Mouse (Mus musculus): ENCODE measurements around the gene Hspg2. TPM values are rescaled to one million over a fixed set of nuclear protein-coding genes. Genes with fewer than 3 reads are reported as not detected.
"Not testable (repeated sequence)": the region's sequence is repeated elsewhere in the genome, so short reads cannot be mapped to it uniquely, and the experiment has no call there.

The Hspg2 gene
- polyA plus RNA-seq, 1 experiment: 5.4 TPM

- 76% methylated on average over 2 of the region's 2 CpGs for whole genome bisulfite sequencing
- no peak overlapping the region for H3K4me3 ChIP-seq (replicated peaks; ENCODE audit: control insufficient read depth, low read depth, low read length)
- no peak overlapping the region for H3K27ac ChIP-seq (ENCODE audit: control insufficient read depth, insufficient read depth, low read depth, low read length, poor library complexity)
- no peak for TF ChIP-seq CTCF (IDR thresholded peaks at IDR 0.05; ENCODE audit: control insufficient read depth, insufficient read depth, low read length)
- no peak for TF ChIP-seq POLR2A (IDR thresholded peaks at IDR 0.05; ENCODE audit: borderline replicate concordance, control insufficient read depth, low read depth, low read length)
- H3K4me1 ChIP-seq (ENCODE audit: control insufficient read depth, insufficient read depth, low read length): no peaks in the 10 kb centered on the region; the same call in 1 of the 2 replicates
These were observed 111.7 kb downstream of the Hspg2 start for GRCm38 (mm10) chr4:137580299-137580698.

DNA sequence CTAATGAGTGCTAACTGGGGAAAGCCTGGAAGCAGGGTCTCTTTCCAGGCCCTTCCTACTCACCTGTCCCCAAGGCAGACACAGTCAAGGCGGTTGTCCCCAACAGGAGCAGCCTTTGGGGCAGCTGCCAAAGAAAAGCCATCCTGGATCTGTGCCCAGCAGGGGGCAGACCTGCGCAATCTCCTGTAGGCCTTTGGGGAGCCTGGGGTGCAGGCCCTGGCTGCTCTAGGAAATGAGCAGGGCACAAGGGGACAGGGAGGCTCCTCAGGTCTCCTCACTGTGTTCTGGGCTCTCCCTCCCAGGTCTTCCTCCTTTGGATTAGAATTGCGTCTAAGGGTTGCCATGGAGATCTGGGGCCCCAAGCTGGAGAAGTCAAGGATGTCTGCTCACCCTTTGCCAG, 113.2 kb downstream of the Hspg2 start:
- 79% methylated on average over 3 of the region's 3 CpGs for WGBS
- TF ChIP-seq POLR2A (IDR thresholded peaks at IDR 0.05; ENCODE audit: borderline replicate concordance, control insufficient read depth, low read depth, low read length): no peak
- peak; percentile 61 for TF ChIP-seq CTCF (IDR thresholded peaks at IDR 0.05; ENCODE audit: control insufficient read depth, insufficient read depth, low read length)

DNA sequence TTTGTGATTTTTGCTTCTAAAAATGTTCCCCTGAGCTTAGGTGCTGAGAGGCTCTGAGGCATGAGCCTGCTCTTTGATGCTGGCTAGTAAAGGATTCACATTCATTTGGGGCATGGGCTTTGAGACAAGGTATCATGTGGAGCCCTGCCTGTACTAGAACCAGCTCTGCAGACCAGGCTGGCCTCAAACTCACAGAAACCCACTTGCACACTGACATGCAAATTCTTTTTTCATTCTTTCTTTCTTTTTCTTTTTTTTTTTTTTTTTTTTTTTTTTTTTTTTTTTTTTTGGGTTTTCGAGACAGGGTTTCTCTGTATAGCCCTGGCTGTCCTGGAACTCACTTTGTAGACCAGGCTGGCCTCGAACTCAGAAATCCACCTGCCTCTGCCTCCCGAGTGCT, 120.5 kb downstream of the Hspg2 start:
- not testable (repeated sequence) for H3K4me3 ChIP-seq (replicated peaks; ENCODE audit: control insufficient read depth, low read depth, low read length); H3K27ac ChIP-seq (ENCODE audit: control insufficient read depth, insufficient read depth, low read depth, low read length, poor library complexity); H3K4me1 ChIP-seq (ENCODE audit: control insufficient read depth, insufficient read depth, low read length)
- WGBS: 67% methylated on average over 2 of the region's 3 CpGs

More for the DNA sequence above, 113.2 kb downstream of the Hspg2 start:
- Histone ChIP-seq H3K4me3 (replicated peaks; ENCODE audit: control insufficient read depth, low read depth, low read length) (no peak overlapping the region), H3K4me1 (ENCODE audit: control insufficient read depth, insufficient read depth, low read length) (no peaks in the 10 kb centered on the region), H3K27ac (ENCODE audit: control insufficient read depth, insufficient read depth, low read depth, low read length, poor library complexity) (peak overlapping the region; percentile 8; the same call in 1 of the 2 replicates)

GRCm38 (mm10) chr4:137589586-137589985, 121.0 kb downstream of the Hspg2 start:
- TF ChIP-seq CTCF (IDR thresholded peaks at IDR 0.05; ENCODE audit: control insufficient read depth, insufficient read depth, low read length) (no peak), POLR2A (IDR thresholded peaks at IDR 0.05; ENCODE audit: borderline replicate concordance, control insufficient read depth, low read depth, low read length) (no peak)
- Histone ChIP-seq H3K27ac (ENCODE audit: control insufficient read depth, insufficient read depth, low read depth, low read length, poor library complexity) (no peak overlapping the region), H3K4me3 (replicated peaks; ENCODE audit: control insufficient read depth, low read depth, low read length) (no peak overlapping the region), H3K4me1 (ENCODE audit: control insufficient read depth, insufficient read depth, low read length) (no peaks in the 10 kb centered on the region)
- WGBS: 86% methylated on average over 3 of the region's 3 CpGs

- H3K27ac ChIP-seq (ENCODE audit: control insufficient read depth, insufficient read depth, low read depth, low read length, poor library complexity): no peak overlapping the region
- H3K4me1 ChIP-seq (ENCODE audit: control insufficient read depth, insufficient read depth, low read length): peaks cover 3% of the 10 kb centered on the region; the same call in 1 of the 2 replicates
- no peak overlapping the region for H3K4me3 ChIP-seq (replicated peaks; ENCODE audit: control insufficient read depth, low read depth, low read length)
- WGBS: 90% methylated on average over 4 of the region's 4 CpGs
- TF ChIP-seq POLR2A (IDR thresholded peaks at IDR 0.05; ENCODE audit: borderline replicate concordance, control insufficient read depth, low read depth, low read length) (no peak), CTCF (IDR thresholded peaks at IDR 0.05; ENCODE audit: control insufficient read depth, insufficient read depth, low read length) (no peak)
These were observed 122.4 kb downstream of the Hspg2 start for GRCm38 (mm10) chr4:137590961-137591360.

DNA sequence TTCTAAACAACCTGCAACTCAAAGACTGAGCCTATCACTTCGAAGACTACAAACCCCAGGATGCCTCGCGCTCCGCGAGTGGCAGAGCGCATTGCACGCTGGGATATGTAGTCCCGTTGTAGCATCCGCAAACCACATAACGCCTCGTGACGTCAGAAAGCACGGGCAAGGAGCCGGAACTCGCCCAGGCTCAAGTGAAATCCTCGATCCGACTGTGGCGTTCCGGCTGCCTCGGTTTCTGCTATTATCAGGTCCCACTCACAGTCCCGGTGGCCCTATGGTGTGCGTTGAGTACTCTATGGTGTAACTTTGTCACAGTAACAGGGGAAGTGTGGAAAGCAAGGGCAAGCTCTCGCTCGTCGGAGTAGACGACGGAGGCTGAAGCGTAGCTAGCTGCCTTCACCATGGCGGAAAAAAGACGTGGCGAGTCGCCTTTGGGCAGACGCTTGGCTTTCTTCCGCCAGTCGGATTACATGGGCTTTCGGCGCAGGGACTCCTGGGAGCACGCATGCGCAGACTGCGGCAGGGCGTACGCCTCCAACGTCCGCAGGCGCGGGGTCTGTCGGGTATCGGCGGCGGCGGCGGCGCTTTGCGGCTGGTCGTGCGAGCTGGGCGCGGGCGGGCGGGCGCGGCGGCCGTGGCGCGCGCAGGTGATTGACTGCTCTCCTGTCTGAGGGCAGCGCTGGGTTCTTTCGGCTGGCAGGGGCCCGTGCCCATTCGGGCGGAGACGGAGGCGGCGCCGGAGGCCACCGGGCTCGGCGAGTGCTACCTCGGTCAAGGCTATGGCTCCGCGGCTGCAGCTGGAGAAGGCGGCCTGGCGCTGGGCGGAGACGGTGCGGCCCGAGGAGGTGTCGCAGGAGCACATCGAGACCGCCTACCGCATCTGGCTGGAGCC, 125.3 kb downstream of the Hspg2 start, which contains the start of gene Usp48:
TSS of gene Usp48 (plus strand) at position 155 of the 895 bp plus-strand sequence.
- Histone ChIP-seq H3K4me1 (ENCODE audit: control insufficient read depth, insufficient read depth, low read length) (peaks cover 3% of the 10 kb centered on the region; the same call in 1 of the 2 replicates), H3K4me3 (replicated peaks; ENCODE audit: control insufficient read depth, low read depth, low read length) (peak within 1 kb of the TSS; percentile 100), H3K27ac (ENCODE audit: control insufficient read depth, insufficient read depth, low read depth, low read length, poor library complexity) (peak within 1 kb of the TSS; percentile 97)
- WGBS: under 1% methylated on average over 92 of the region's 92 CpGs
- TF ChIP-seq POLR2A (IDR thresholded peaks at IDR 0.05; ENCODE audit: borderline replicate concordance, control insufficient read depth, low read depth, low read length) (peak; percentile 70; the same call in 1 of the 2 replicates), CTCF (IDR thresholded peaks at IDR 0.05; ENCODE audit: control insufficient read depth, insufficient read depth, low read length) (no peak)

DNA sequence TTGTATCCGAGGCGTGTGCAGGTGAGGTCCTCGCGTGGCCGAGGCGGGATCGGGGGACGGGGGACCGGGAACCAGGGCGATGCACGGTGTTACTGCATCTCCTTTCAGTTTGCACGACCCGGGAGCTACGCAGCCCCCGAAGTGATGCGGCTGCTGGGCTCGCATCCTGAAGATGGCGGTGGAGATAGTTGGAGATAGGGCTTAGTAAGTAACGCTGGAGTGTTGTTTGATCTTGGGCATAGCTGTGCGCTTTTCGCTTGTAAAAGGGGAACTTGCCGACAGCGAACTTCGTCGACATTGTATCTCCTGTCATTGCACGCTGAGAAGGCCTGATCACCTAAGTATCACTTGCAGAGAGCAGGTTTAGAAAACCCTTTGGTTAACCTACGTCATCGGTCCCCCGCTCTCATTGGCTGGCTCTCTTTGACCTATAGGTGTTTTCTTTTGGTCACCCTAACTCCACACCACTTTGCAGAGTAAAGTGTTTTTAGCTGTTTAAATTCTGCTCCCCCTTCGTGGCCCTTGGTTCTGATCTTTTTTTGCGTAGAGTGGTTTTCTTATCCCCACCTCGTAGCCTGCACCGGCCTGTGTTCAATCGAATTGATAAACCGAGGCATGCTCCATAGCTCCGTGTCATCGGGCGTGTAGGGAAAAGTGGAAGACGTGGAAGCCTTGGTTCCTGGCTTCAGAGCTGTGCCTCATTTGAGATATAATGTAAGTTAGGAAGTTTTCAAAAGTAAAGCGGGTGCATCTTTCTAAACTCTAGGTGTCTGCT, 126.1 kb downstream of the Hspg2 start:
- 1% methylated on average over 40 of the region's 40 CpGs for WGBS
- peak overlapping the region; percentile 100 for H3K4me3 ChIP-seq (replicated peaks; ENCODE audit: control insufficient read depth, low read depth, low read length)
- H3K4me1 ChIP-seq (ENCODE audit: control insufficient read depth, insufficient read depth, low read length): peaks cover 3% of the 10 kb centered on the region; the same call in 1 of the 2 replicates
- peak overlapping the region; percentile 97 for H3K27ac ChIP-seq (ENCODE audit: control insufficient read depth, insufficient read depth, low read depth, low read length, poor library complexity)
- TF ChIP-seq POLR2A (IDR thresholded peaks at IDR 0.05; ENCODE audit: borderline replicate concordance, control insufficient read depth, low read depth, low read length) (no peak), CTCF (IDR thresholded peaks at IDR 0.05; ENCODE audit: control insufficient read depth, insufficient read depth, low read length) (no peak)

DNA sequence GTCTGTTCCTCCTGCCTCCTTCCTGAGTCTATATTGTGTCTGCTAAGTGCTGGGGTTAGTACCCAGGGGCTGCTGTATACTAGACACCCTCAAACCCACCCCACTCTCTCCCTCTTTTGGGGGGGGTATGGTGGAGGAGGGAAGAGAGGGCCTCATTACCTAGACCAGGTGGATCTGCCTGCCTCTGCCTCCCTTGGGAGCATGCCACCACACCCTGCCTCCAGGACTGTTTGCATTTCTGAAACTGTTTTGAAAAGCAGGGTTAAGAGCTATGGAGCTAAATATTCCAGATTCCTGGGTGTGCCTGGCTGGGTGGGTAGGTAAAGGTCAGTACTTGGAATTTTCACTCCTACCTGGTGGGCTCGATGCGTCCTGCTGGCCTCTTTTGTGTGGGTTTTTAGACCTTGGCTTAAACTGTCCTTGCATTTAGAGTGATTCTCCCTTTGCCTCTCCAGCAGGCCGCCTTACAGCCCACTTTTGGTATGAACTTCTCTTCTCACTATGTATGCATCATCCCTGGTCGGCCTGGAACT, 128.6 kb downstream of the Hspg2 start:
- Histone ChIP-seq H3K4me1 (ENCODE audit: control insufficient read depth, insufficient read depth, low read length) (peaks cover 3% of the 10 kb centered on the region; the same call in 1 of the 2 replicates), H3K27ac (ENCODE audit: control insufficient read depth, insufficient read depth, low read depth, low read length, poor library complexity) (no peak overlapping the region), H3K4me3 (replicated peaks; ENCODE audit: control insufficient read depth, low read depth, low read length) (no peak overlapping the region)
- no peak for TF ChIP-seq CTCF (IDR thresholded peaks at IDR 0.05; ENCODE audit: control insufficient read depth, insufficient read depth, low read length)
- TF ChIP-seq POLR2A (IDR thresholded peaks at IDR 0.05; ENCODE audit: borderline replicate concordance, control insufficient read depth, low read depth, low read length): no peak
- WGBS: 88% methylated on average over 4 of the region's 4 CpGs
